Mouse (Mus musculus) CH12.LX (cell line): ENCODE results near the gene Fscn1. TPM values are rescaled to one million over a fixed set of nuclear protein-coding genes. Genes with fewer than 3 reads are reported as not detected.

Source experiments
- DNase-seq: peaks from one replicate; pipeline ENCODE4 v3.0.0-alpha.2; 2013; ENCODE audit errors: extremely low read depth
- H3K27ac ChIP-seq: 2 replicates; pipeline ENCODE4 v1.5.1; 2012; ENCODE audit warnings: low read depth, mild to moderate bottlenecking, control low read depth, moderate library complexity; ENCODE audit not compliant: insufficient read depth
- H3K27me3 ChIP-seq: replicated peaks from 2 replicates; pipeline ENCODE3; 2012; ENCODE audit warnings: inconsistent platforms
- H3K36me3 ChIP-seq, 2 experiments: replicated peaks in 1 of 2; 2 replicates each; pipeline versions ENCODE3 to v1.6.1; 2012; ENCODE audit warnings: inconsistent platforms in 1 of 2, low read length in 1 of 2, mild to moderate bottlenecking in 1 of 2, mixed read lengths in 1 of 2, moderate library complexity in 1 of 2; ENCODE audit not compliant: control insufficient read depth in 1 of 2, insufficient read depth in 1 of 2
- H3K4me1 ChIP-seq, 2 experiments: 2 replicates each; pipeline ENCODE4 v1.6.1; 2012; ENCODE audit warnings: inconsistent platforms in 1 of 2, moderate library complexity in 1 of 2; ENCODE audit not compliant: insufficient read depth in 2 of 2, control insufficient read depth in 1 of 2
- H3K4me2 ChIP-seq: 2 replicates; pipeline ENCODE4 v1.6.1; 2012; ENCODE audit warnings: low read depth, mild to moderate bottlenecking, control low read depth; ENCODE audit not compliant: poor library complexity, insufficient read depth, severe bottlenecking
- H3K4me3 ChIP-seq, 3 experiments: fragments of 150-350 bp in 1 of 3; sonication (generic) in 1 of 3; replicated peaks in 1 of 3; 2 replicates each; pipeline versions ENCODE3 to v1.5.1; 2011 to 2012; ENCODE audit warnings: low read depth in 2 of 3, low read length in 2 of 3, mild to moderate bottlenecking in 2 of 3, moderate library complexity in 2 of 3, control low read depth in 1 of 3, improper control_type of control experiment in 1 of 3, inconsistent platforms in 1 of 3, mixed read lengths in 1 of 3; ENCODE audit not compliant: poor library complexity in 1 of 3
- H3K79me2 ChIP-seq: replicated peaks from 2 replicates; pipeline ENCODE4 v1.6.1; 2012; ENCODE audit warnings: mild to moderate bottlenecking, moderate library complexity; ENCODE audit not compliant: control insufficient read depth, poor library complexity, insufficient read depth, severe bottlenecking; ENCODE audit errors: extremely low read depth
- H3K9ac ChIP-seq: 2 replicates; pipeline ENCODE4 v1.6.1; 2012; ENCODE audit warnings: low read depth, mild to moderate bottlenecking, control low read depth, moderate library complexity; ENCODE audit not compliant: insufficient read depth
- H3K9me3 ChIP-seq: replicated peaks from 2 replicates; pipeline ENCODE3; 2012; ENCODE audit warnings: low read length, inconsistent platforms, mixed read lengths
- BHLHE40 ChIP-seq: IDR thresholded peaks from 2 replicates; pipeline ENCODE4 v1.6.1; 2011; ENCODE audit warnings: mild to moderate bottlenecking, low read depth, low read length, improper control_type of control experiment
- CHD2 ChIP-seq: IDR thresholded peaks from 2 replicates; pipeline ENCODE4 v1.6.1; 2011; ENCODE audit warnings: low read length, improper control_type of control experiment
- E2F4 ChIP-seq: IDR thresholded peaks from 2 replicates; pipeline ENCODE4 v1.6.1; 2011; ENCODE audit warnings: low read depth, low read length, improper control_type of control experiment; ENCODE audit not compliant: insufficient replicate concordance
- ELF1 ChIP-seq: IDR thresholded peaks from 2 replicates; pipeline ENCODE4 v1.6.1; 2014; ENCODE audit warnings: low read depth, mild to moderate bottlenecking, inconsistent platforms, low read length, improper control_type of control experiment
- GABPA ChIP-seq: IDR thresholded peaks from 2 replicates; pipeline ENCODE4 v1.6.1; 2012; ENCODE audit warnings: low read depth, low read length, improper control_type of control experiment, inconsistent platforms; ENCODE audit not compliant: insufficient replicate concordance
- HCFC1 ChIP-seq: IDR thresholded peaks from 2 replicates; pipeline ENCODE4 v1.6.1; 2012; ENCODE audit warnings: low read depth, mild to moderate bottlenecking, inconsistent platforms, low read length, improper control_type of control experiment
- KAT2A ChIP-seq: IDR thresholded peaks from 2 replicates; pipeline ENCODE4 v1.6.1; 2012; ENCODE audit warnings: low read length, improper control_type of control experiment, inconsistent platforms; ENCODE audit not compliant: insufficient replicate concordance
- MAX ChIP-seq: IDR thresholded peaks from 2 replicates; pipeline ENCODE4 v1.6.1; 2011; ENCODE audit warnings: low read length, improper control_type of control experiment
- MEF2A ChIP-seq: IDR thresholded peaks from 2 replicates; pipeline ENCODE4 v1.6.1; 2014; ENCODE audit warnings: low read depth, mild to moderate bottlenecking, inconsistent platforms, low read length, improper control_type of control experiment, borderline replicate concordance
- MXI1 ChIP-seq: IDR thresholded peaks from 2 replicates; pipeline ENCODE4 v1.6.1; 2011; ENCODE audit warnings: mild to moderate bottlenecking, low read depth, low read length, improper control_type of control experiment
- NELFE ChIP-seq: IDR thresholded peaks from 2 replicates; pipeline ENCODE4 v1.6.1; 2011; ENCODE audit warnings: low read depth, low read length, improper control_type of control experiment
- PAX5 ChIP-seq: IDR thresholded peaks from 2 replicates; pipeline ENCODE4 v1.6.1; 2012; ENCODE audit warnings: low read length, inconsistent platforms, mixed read lengths
- POLR2A ChIP-seq: IDR thresholded peaks from 2 replicates; pipeline ENCODE4 v1.6.1; 2011; ENCODE audit warnings: low read depth, mild to moderate bottlenecking, improper control_type of control experiment, low read length
- POLR2AphosphoS2 ChIP-seq: IDR thresholded peaks from 2 replicates; pipeline ENCODE4 v1.6.1; 2011; ENCODE audit warnings: low read depth, low read length, improper control_type of control experiment
- USF1 ChIP-seq: IDR thresholded peaks from 2 replicates; pipeline ENCODE4 v1.6.1; 2014; ENCODE audit warnings: low read depth, mild to moderate bottlenecking, inconsistent platforms, low read length, improper control_type of control experiment
- USF2 ChIP-seq: conservative IDR thresholded peaks from 2 replicates; pipeline ENCODE4 v1.6.1; 2011; ENCODE audit warnings: low read depth, low read length, improper control_type of control experiment
- ZC3H11A ChIP-seq: IDR thresholded peaks from 2 replicates; pipeline ENCODE4 v1.6.1; 2012; ENCODE audit warnings: low read depth, mild to moderate bottlenecking, inconsistent platforms, low read length, improper control_type of control experiment
- ZNF384 ChIP-seq: IDR thresholded peaks from 2 replicates; pipeline ENCODE4 v1.6.1; 2012; ENCODE audit warnings: low read depth, low read length, improper control_type of control experiment, inconsistent platforms
- dilution Hi-C: fragments of 300-500 bp; cut with MboI; formaldehyde crosslinking; loops from 2 replicates; pipeline ENCODE4 v1.14.3; 2020; ENCODE audit warnings: low sequenced_read_pairs; ENCODE audit not compliant: extremely low pct_unique_long_range_greater_than_20kb, extremely low pct_ligation_motif_present
- in situ Hi-C: fragments of 300-500 bp; cut with MboI; formaldehyde crosslinking; loops from 3 replicates; pipeline ENCODE4 v1.14.3; 2019; ENCODE audit warnings: low sequenced_read_pairs, low pct_ligation_motif_present, low pct_unique_long_range_greater_than_20kb, mixed read lengths
- polyA plus RNA-seq: library from polyadenylated mRNA; unstranded; fragments of >175 nt; gene quantifications from 2 replicates; pipeline ENCODE4 v1.2.1, GENCODE M21; 2012; ENCODE audit warnings: low read depth; ENCODE audit not compliant: insufficient read length
- total RNA-seq, 2 experiments: library from RNA; depleted of rRNA; stranded (reverse); fragments of 300-350 nt in 1 of 2; fragments of >200 nt in 1 of 2; gene quantifications; 2 replicates each; pipeline ENCODE4 v1.2.3; 2012 to 2014

The Fscn1 gene
- total and polyA plus RNA-seq, 3 experiments = 19.7 to 75.7 (median 65.3) TPM

DNA sequence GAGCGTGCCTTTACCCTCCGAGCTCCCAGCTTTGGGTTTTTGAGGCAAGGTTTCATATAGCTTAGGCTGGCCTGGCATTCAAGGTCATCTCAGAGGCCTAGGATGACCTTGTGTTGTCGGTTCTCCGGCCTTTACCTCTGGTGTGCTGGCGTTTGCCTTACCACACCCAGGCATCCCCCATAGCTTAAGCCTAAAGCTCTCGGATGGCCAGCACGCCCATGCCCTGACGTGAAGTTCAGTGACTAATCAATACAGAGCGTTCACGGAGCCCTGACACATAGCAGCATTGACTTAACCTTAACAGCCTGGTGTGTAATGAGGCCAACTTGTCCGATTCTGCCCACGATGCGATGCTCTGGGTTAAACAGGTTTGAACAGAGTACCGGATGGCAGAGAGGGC lies 1.7 kb upstream of the Fscn1 start:
- Histone ChIP-seq H3K9ac (no peak overlapping the region), H3K4me3 (no peak overlapping the region), H3K79me2 (peaks cover 13% of the 10 kb centered on the region), H3K9me3 (peaks cover 11% of the 10 kb centered on the region)
- dilution Hi-C loops = no loop called here
- no peak for TF ChIP-seq HCFC1
- no peak for TF ChIP-seq MXI1
- TF ChIP-seq, all 38 proteins: peak for 0
- Histone ChIP-seq H3K4me2 (no peak overlapping the region), H3K36me3 (peaks cover 0 to 2% of the 10 kb centered on the region in 2 experiments), H3K27me3 (peaks cover 12% of the 10 kb centered on the region), H3K27ac (no peak overlapping the region), H3K4me1 (peaks cover 46 to 94% of the 10 kb centered on the region in 2 experiments)
- DNase-seq = no peak
- in situ Hi-C loops = no loop called here

- Histone ChIP-seq H3K36me3 (peaks cover 0 to 2% of the 10 kb centered on the region in 2 experiments), H3K27me3 (peaks cover 12% of the 10 kb centered on the region), H3K79me2 (peaks cover 19% of the 10 kb centered on the region), H3K9ac (no peak overlapping the region)
- dilution Hi-C loops = no loop called here
- TF ChIP-seq MEF2A (no peak), POLR2AphosphoS2 (no peak), ZC3H11A (no peak), CHD2 (no peak), E2F4 (no peak), PAX5 (no peak), KAT2A (no peak), GABPA (no peak), ELF1 (no peak), POLR2A (no peak), USF1 (no peak), BHLHE40 (no peak), NELFE (no peak), MAX (no peak), ZNF384 (no peak), USF2 (no peak)
- TF ChIP-seq, all 38 proteins: peak for 0
- no peak for DNase-seq
- H3K9me3 ChIP-seq = peaks cover 11% of the 10 kb centered on the region
- H3K4me2 ChIP-seq = no peak overlapping the region
- H3K4me1 ChIP-seq = peaks cover 46 to 95% of the 10 kb centered on the region in 2 experiments
- peak overlapping the region; percentile 32; the same call in 1 of the 2 replicates for H3K27ac ChIP-seq
- in situ Hi-C loops = no loop called here
- no peak overlapping the region for H3K4me3 ChIP-seq
These were observed 987 bp upstream of the Fscn1 start for GRCm38 (mm10) chr5:142959156-142959555.
